Mouse (Mus musculus) frontal cortex, postnatal 36 days (tissue): ENCODE results near the gene Sar1b.
"Not testable (repeated sequence)": the region's sequence is repeated elsewhere in the genome, so short reads cannot be mapped to it uniquely, and the experiment has no call there.

Experiments used
- DNase-seq, 2 experiments: peaks; one replicate each; pipeline ENCODE4 v3.0.0; 2022; ENCODE audit warnings: low spot score in 2 of 2

The Sar1b gene

DNA sequence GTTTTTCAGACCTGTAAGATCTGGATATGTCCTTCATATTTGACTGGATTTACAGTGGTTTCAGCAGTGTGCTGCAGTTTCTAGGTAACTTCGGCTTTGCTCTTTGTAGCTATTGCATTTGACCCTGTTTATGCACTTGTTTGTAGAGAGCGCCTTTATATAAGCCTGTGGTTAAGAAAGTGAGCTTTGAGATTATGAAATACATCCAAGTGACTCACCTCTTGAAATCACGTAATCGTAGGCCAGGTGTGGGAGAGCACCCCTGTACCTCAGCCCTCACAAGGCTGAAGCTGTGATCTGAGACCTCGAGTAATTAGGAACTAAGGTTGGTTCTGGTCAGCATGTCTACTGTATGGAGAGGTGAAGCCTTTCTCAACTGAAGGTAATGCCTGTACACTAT lies 14.0 kb downstream of the Sar1b start:
- no peak for DNase-seq

DNA sequence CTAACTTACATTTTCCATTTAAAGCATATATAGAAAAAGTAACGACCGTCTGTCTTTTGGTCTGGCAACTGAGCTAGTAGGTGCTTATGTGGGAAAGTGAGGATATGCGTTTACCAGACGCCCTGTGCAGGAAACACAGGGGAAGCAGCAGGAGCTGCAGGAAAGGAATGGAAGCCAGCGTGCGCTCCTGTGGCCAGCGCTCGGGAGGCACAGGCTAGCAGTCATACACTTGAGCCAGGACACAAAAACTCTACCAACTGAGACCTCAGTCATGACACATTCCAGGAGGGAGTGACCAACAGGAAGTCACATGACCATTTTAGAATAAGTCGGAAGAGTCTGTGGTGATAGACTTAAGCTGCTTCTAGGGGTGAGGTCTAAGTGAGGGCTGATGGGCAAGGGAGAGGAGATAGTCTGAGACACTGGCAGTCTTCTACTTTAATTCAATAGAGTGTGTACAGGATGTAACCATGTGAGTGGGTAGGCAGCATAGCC lies 17.3 kb downstream of the Sar1b start:
- no peak for DNase-seq

DNA sequence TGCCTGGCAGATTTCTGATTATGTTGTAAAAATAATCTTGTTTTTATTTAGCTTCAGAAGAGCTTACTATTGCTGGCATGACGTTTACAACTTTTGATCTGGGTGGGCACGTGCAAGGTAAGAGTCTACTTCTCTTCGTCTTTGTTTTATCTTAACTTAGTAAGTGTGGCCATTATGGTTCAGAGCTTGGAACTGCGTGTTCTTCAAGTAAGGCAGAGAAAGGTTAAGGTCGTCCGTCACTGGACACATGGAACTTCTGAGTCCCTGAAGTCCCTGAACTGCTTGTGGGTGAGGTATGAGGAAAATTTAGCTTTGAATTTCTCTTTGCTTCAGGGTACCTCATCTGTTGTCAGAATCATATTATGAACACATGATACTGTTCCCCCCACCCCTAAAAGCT lies 19.2 kb downstream of the Sar1b start:
- no peak for DNase-seq

DNA sequence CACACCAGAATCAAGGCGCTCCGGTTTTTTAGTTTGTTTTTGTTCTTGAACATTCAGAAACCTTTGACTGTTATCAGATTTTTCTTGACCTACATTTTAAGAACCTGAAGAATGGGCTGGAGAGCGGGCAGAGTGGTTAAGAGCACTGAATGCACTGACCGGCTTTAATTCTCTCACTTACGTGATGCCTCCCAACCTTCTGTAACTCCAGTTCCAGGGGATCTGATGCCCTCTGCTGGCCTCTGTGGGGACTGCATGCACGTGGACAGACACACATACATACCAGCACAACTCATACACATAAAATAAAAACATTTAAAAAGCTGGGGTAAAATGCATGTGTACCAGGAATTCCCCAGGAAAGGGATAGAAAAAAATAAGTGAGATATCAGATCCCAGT lies 22.4 kb downstream of the Sar1b start:
- DNase-seq, result no peak

DNA sequence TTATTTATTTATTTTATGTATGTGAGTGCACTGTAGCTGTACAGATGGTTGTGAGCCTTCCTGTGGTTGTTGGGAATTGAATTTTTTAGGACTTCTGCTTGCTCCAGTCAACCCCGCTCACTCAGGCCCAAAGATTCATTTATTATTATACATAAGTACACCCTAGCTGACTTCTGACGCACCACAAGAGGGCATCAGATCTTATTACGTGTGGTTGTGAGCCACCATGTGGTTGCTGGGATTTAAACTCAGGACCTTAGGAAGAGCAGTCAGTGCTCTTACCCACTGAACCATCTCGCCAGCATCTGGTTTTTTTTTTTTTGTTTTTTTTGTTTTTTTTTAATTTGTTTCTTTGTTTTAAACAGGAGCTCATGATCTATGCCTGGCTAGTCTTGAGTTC lies 26.2 kb downstream of the Sar1b start:
- DNase-seq, result not testable (repeated sequence)

DNA sequence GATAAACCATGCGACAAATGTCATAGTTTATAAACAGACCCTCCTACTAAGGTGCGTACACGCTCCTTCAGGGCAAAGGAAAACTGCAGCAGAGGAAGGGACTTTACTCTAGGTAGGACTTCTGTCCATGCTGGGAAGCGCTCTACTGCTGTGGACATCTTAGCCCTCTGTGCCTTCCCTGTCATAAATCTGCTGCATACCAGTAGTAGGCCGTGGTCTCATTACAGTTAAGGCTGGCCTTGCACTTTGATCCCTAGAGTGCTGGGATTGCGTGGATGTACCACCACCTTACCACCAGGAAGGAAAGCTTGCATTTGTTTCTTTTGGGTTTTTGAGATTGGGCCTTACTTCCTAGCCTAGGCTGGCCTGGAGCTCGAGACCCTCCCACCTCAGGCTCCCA lies 27.2 kb downstream of the Sar1b start:
- DNase-seq, result no peak

DNA sequence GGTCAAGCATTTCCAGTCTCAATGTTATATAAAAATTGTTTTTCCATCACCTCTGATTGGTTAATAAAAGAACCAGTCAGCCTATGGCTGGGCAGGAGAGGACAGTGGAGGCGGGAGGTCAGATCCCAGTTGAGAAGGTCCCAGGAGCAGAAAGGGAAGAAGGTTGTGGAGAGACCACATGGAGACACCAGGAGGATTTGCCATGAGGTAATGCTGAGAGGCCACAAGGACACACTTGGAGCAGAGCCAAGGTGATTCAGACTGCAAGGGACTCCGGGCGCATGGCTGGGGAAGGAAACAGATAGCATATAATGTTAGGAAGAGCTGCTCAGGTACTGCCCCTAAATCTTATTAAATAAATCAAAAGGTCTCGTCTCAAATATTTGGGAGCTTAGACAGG lies 32.8 kb downstream of the Sar1b start:
- DNase-seq, result no peak

DNA sequence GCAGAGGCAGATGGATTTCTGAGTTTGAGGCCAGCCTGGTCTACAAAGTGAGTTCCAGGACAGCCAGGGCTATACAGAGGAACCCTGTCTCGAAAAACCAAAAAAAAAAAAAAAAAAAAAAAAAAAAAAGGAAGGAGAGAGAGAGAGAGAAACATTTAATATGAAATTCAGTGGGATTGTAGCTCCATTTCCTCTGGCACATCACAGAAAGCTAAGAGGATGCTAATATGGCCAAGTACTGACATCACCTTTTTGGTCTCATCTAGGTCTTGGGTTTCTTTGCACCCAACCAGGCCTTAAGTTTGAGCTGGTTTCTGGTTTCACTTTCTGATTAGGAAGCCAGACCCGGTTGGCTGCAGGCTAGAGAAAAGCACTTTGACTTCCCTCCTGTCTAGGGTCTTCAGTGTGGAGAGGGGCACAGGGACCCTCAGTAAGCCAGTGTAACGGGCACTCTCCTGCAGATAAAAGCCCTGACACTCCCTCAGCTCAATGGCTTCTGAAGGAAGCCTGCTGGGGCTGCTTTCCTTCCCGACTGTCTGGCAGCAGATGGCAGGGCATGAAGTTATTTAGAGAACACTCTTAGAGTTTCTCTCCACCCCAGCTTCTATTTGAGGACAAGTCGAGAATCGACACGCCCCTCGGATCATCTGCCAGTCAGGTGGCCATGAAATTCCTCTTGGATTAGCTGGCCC lies 37.3 kb downstream of the Sar1b start:
- peak; percentile 45 to 78 for DNase-seq

DNA sequence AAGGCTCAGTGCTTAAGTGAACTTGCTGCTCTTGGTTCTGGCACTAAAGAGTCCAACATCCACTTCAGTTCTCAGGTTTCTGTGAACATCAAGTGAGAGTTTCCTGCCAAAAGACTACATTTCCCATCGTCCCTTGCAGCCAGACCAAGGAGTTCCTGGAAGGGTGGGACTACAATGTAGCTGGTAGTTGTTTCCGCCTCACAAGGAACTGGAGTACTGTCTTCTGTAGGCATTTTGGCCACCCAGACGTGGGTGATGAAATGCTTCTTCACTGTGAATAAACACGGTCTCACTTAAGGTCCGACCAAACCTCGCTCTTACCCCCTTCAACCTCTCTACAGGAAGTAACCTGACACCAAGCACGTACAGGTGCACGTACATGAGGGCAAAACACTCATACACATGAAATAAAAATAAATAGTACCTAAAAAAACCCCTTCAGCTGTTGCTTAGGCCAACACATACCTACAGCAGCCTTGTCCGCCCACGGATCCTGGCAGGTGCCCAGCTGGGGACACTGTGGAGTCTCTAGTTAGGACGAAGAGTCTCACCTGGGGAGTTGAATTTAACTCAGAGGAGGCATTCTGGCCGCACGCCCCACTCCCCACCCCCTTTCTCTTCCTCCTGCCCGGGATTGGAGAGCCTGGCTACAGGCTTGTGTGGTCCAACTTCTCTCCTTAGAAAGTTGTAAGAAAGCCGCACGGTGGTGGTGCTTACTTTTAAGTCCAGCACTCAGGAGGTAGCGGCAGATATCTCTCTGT lies 41.9 kb downstream of the Sar1b start:
- peak; percentile 55 to 79 for DNase-seq

DNA sequence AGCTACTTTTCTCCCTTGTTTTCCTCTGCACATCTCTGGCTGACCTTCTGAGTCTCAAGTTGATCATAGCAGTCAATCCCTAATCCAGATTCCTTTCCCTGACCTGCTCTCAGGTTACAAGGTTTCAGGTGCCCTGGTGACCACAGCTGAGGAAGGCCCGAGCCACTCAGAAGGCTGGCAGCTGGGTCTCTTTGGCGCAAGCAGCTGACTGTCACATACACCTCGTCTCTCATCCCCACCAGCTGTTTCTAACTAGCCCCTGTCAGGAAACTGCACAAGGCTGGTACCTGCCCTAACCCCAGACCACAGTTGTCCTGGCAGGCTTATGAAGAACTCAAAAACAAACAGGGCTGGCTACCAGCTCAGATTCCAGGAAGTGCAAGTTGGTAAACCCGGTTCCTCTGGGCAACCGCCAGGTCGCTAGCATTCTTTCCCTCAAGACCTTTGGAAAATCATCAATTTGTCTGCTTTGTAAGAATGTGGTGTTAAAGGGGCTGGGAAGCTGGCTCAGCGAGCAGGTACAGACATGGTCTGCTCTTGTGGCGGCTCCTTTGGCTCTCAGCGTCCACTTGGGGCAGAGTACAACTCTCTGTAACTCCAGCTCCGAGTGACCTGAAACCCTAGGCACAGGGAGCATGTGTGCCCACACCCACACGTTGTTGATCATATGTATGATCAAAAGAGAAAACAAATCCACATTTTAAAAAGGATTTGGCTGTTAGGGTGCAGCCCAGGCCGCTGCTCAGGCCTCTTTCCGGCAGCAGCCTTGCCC lies 43.8 kb downstream of the Sar1b start:
- DNase-seq, result no peak

DNA sequence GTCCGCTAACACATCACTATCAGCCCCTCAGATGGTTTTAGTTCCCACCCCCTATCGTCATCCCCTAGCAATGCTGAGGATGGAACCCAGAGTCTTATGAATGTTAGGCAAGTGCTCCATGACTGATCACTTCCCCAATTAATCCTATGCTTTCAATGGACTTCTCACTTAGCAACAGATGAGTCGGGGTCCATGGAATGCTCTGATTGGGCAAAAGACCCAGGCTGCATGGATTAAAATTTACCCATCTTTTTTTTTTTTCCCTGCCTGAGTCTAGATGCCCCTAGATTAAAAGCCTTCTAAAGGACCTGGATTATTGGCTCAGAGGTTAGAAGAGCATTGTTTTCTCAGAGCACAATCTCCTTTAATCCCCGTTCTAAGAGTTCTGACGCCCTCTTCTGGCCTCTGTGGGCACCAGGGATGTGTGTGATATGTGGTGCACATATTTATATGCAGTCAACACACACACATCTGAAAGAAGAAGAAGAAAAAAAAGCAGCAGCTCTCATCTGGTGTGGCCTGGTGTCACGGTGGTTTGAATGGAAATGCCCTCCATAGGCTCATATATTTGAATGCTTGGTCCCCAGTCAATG lies 46.2 kb downstream of the Sar1b start:
- DNase-seq, result peak in 1 of 2 experiments; percentile 41

DNA sequence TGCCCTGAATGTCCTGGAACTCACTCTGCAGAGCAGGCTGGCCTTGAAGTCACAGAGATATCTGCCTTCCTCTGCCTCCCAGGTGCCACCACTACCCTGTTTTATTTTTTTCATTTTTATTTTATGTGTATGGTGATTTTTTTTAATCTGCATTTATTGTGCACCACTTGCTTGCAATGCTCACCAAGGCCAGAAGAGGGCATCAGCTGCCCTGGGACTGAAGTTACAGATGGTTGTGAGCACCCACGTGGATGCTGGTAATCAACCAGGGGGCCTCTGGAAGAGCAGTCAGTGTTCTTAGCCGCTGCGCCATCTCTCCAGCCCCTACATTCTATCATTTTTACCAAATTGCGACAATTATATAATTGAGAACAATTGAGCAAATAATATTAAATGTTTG lies 47.7 kb downstream of the Sar1b start:
- DNase-seq, result no peak

DNA sequence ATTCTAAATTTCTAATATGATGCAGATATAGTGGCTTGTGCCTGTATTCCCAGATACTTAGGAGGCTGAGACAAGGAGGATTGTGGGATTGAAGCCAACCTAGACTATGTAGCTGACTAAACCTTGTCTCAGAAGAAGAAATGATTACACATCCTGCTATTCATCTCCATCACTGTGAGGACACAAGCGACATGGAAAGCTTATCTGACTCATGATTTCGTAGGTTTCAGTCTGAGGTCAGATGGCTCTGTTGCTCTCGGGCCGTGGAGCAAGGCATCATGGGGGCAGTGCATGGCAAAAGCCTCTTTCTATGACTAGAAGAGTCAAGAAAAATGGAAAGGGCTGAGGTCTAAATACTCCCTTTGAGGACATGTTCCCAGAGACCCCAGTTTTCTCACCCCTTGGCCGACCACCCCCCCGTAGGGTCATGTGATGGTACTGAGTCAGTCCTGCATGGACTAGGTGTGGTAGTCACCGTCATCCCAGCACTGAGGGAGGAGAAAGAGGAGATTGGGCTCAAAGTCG lies 48.6 kb downstream of the Sar1b start:
- no peak for DNase-seq

DNA sequence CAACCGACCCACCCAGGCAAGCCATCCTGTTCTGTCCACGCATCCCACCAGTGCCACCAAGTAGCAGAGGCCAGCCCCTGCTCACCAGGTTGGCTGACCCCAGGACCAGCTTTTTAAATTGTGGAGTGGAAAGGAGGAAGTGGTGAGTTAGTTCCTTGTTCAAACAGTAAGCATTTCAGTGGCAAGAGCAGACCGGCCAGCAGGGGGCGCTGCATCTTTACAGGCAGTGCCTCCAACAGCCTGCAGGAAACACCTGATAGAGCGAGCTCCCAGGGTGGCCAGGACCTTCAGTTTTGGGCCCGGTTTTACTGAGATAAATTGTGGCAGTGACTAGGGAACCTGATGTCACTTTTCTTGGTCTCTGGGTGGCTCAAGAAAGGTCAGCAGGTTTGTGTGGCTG lies 54.3 kb downstream of the Sar1b start:
- DNase-seq, result peak; percentile 83 to 86

DNA sequence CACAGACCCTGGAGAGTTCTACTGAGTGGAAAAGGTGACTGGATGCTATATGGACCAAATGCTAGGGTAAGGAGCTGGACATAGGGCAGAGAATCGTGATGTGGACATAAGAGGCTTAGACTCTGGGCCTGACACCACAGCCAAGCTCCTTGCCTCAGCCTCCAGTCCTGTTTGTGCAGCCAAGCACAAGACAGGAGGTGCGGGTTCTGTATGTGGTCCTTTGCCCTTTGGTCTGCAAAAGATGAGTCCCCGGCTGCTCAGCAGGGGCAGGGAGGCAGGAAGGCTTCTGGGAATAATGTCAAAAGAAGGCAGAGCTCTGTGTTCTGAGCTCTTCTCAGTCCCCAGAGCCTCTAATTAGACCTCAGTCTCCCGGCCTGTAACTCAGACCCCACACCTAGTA lies 55.4 kb downstream of the Sar1b start:
- no peak for DNase-seq

DNA sequence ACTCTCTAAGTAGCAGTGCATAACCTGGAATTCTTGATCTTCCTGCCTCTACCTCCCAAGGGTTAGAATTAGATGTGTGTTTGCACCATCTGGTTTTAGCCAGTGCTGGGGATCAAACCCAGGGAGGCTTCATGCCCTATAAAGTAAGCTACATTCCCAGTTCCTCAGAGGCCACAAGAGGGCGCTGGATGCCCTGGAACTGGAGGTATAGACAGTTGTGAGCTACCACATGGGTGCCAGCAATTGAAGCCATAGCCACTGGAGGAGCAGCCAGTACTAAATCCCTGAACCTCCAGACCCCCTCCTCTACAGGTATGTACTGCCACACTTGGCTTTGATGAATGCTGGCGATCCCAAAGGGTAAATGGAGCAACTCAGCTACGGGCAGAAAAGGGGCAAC lies 56.5 kb downstream of the Sar1b start:
- DNase-seq, result peak in 1 of 2 experiments; percentile 30

DNA sequence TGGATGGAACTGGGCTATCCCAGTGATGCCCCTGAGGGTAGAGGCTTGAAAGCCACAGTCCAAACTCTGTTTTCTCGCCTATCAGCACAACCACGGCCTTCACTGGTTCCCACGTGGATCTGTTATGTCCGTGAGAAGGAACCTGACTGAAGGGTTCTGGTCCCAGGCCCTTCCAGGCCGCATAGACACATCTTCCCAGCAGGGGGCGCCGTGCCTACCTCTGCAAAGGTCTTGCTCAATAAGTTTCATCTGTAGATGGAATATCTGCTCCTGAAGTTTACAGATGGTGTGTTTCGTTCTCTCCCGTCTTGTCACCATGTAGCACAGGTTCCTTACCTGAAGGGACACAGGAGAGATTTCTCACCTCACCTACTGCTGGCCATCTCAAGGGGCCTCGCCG lies 57.4 kb downstream of the Sar1b start:
- DNase-seq, result peak; percentile 69 to 79

DNA sequence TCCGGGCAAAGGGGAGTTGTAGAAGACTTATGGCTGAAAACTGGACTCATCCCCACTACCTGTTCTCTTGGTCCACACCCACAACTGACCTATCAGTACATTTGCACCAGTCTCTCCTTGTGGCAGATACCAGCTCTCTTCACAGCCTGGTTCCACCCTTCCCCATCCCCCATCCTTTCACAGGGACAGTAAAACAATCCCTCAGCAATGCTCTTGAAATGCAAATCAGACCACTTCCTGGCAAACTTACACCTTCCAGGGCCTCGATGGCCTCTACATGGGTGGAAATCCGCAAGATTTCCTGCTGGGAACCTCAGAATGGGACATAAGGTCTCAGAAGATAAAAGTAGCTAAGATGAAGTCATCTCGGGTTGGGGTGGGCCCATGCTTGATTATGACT lies 59.2 kb downstream of the Sar1b start:
- DNase-seq, result no peak

DNA sequence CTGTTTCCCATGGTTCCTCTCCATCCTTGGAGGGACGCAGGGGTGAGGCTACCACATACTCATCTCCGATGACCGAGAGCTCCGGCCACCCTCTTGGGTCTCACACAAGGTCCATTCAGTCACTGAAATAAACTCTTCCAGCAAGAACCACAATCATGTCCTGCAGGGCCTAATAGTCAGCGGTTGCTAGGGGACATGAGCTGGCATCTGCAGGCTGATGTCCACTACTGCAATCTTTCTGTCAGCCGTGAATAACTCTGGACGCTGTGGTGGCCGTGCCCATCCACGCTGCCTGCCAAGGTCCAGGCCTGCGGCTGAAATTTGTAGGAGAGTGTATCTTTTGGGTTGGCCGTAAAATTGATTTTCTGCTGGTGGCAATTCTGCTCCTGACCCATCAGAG lies 59.8 kb downstream of the Sar1b start:
- DNase-seq, result no peak

DNA sequence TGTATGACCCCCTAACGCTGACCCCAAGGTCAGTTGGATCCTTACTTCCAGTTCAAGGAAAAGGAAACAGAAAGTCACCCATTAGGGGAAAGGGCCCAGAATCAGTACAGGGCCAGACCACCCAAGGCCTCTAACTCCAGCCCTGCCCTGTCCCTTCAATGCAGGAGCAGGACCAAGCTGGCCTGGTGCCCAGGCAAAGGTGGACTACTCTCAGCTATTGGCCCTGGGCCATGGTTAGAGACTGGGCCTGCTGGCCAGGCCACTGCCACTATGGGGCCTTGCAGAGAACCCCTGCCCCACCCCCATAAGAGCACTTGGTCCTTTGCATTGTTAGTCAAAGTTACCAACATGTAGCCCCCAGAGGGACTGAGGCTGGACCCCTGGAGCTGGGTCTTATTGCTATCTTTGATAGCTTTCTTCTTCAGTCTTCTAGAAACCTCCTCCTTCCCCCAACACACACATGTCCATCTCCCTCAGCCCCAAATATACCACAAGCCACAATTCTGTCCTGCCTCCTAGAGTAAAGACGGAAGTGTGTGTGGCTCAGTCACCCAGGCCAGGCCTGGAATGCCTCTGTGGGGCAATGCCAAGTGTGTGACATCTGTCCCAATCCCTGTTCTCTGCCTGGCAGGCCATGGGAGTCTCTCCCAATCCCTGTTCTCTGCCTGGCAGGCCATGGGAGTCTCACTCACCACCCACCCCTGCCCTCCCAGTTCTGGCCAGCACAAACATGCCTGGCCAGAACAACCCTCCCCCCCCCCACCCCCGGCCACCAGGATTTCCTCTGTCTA lies 60.7 kb downstream of the Sar1b start:
- DNase-seq, result no peak

DNA sequence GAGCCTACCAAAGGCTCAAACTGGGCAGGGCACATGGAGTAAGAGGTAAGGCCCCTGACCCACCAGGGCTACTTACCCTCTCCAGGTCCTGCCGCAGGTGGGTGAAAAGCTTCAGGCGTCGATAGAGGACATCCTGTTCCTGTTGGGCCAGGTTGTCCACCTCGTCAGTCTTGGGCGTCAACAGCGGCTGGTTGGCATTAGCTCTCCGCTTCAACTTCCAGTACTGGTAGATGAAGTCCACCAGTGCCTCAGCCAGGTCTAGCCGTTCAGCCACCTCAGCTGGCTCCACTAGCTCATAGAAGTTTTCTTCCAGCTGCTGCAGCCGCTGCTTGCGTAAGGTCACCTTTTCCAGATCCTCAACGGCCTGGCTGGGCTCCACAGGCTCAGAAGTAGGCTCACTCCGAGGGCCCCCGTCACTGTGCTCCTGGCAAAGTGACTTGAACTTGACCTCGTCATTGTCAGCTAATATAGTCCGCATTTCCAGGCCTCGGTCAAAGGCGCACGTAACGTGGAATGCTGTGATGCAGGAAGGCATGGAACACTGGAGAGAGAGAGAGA lies 61.5 kb downstream of the Sar1b start:
- no peak for DNase-seq
